Mouse (Mus musculus): Measurements from ENCODE around the gene Otop3. TPM values are rescaled to one million over a fixed set of nuclear protein-coding genes. Genes with fewer than 3 reads are reported as not detected.

Gene Otop3
- polyA plus RNA-seq, 1 experiment from 2014 or later: 0.37 TPM

- Histone ChIP-seq H3K36me3 (no peaks in the 10 kb centered on the region), H3K27me3 (ENCODE audit: low read depth, poor library complexity, severe bottlenecking) (peaks cover 45% of the 10 kb centered on the region), H3K9me3 (replicated peaks) (peaks cover 5% of the 10 kb centered on the region; the same call in 1 of the 2 replicates), H3K27ac (replicated peaks) (peak within 1 kb of the TSS; percentile 82), H3K4me1 (peaks cover 16% of the 10 kb centered on the region), H3K4me3 (peak within 1 kb of the TSS; percentile 67)
- WGBS: under 1% methylated on average over 44 of the region's 44 CpGs
- DNase-seq (ENCODE audit: low spot score): peak; percentile 63
These were observed 37.2 kb upstream of the Otop3 start, which contains the start of gene Fads6 for GRCm38 (mm10) chr11:115297214-115297826. Gene Fads6, minus strand, starts transcription at chr11:115297663.

GRCm38 (mm10) chr11:115298160-115298559 is 36.4 kb upstream of the Otop3 start:
- Histone ChIP-seq H3K9me3 (replicated peaks) (peaks cover 5% of the 10 kb centered on the region; the same call in 1 of the 2 replicates), H3K36me3 (no peaks in the 10 kb centered on the region), H3K4me1 (peaks cover 16% of the 10 kb centered on the region), H3K27ac (replicated peaks) (no peak overlapping the region), H3K27me3 (ENCODE audit: low read depth, poor library complexity, severe bottlenecking) (peaks cover 45% of the 10 kb centered on the region), H3K4me3 (no peak overlapping the region)
- WGBS: 71% methylated on average over 8 of the region's 8 CpGs
- DNase-seq (ENCODE audit: low spot score): no peak

DNA sequence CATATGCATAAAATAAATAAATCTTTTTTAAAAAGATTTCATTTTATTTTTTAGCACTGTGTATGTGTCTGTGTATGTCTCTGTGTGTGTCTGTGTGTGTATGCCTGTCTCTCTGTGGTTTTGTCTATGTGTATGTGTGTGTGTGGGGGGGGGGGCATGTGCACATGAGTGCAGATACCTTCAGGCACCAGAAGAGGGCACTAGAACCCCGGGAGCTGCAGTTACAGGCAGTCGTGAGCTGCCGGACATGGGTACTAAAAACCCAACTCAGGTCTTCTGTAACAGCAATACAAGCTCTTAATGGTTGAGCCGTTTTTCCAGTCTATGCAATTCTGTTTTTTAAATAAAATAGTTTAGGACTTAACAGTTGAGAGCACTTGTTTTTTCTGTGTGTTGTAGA is 33.8 kb upstream of the Otop3 start:
- H3K4me3 ChIP-seq: no peak overlapping the region
- H3K9me3 ChIP-seq (replicated peaks): peaks cover 5% of the 10 kb centered on the region; the same call in 1 of the 2 replicates
- H3K36me3 ChIP-seq: no peaks in the 10 kb centered on the region
- WGBS: 82% methylated on average over 4 of the region's 4 CpGs
- H3K27ac ChIP-seq (replicated peaks): no peak overlapping the region
- DNase-seq (ENCODE audit: low spot score): no peak
- peaks cover 16% of the 10 kb centered on the region for H3K4me1 ChIP-seq
- H3K27me3 ChIP-seq (ENCODE audit: low read depth, poor library complexity, severe bottlenecking): peaks cover 43% of the 10 kb centered on the region

DNA sequence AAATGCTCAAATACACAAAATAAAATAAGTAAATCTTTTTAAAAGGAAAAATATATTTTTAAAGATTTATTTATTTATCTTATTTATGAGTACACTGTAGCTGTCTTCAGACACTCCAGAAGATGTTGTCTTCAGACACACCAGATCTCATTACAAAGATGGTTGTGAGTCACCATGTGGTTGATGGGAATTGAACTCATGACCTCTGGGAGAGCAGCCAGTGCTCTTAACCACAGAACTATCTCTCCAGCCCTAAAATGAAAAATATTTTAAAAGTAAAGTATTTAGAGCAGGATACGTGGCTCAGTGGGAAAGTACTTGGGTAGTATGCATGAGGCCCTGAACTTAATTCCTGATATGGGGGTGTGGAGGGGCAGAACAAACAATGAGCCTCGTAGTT is 33.2 kb upstream of the Otop3 start:
- Histone ChIP-seq H3K9me3 (replicated peaks) (peaks cover 5% of the 10 kb centered on the region; the same call in 1 of the 2 replicates), H3K27me3 (ENCODE audit: low read depth, poor library complexity, severe bottlenecking) (peaks cover 43% of the 10 kb centered on the region), H3K27ac (replicated peaks) (no peak overlapping the region), H3K4me3 (no peak overlapping the region), H3K4me1 (peaks cover 16% of the 10 kb centered on the region), H3K36me3 (no peaks in the 10 kb centered on the region)
- no peak for DNase-seq (ENCODE audit: low spot score)
- 91% methylated on average over 2 of the region's 2 CpGs for WGBS

- H3K4me3 ChIP-seq: no peak overlapping the region
- H3K4me1 ChIP-seq: peaks cover 9% of the 10 kb centered on the region
- peaks cover 38% of the 10 kb centered on the region for H3K27me3 ChIP-seq (ENCODE audit: low read depth, poor library complexity, severe bottlenecking)
- WGBS: 83% methylated on average over 8 of the region's 8 CpGs
- H3K36me3 ChIP-seq: no peaks in the 10 kb centered on the region
- H3K27ac ChIP-seq (replicated peaks): no peak overlapping the region
- DNase-seq (ENCODE audit: low spot score): no peak
- H3K9me3 ChIP-seq (replicated peaks): peaks cover 5% of the 10 kb centered on the region; the same call in 1 of the 2 replicates
These were observed 31.4 kb upstream of the Otop3 start for GRCm38 (mm10) chr11:115303167-115303566.

- Histone ChIP-seq H3K4me1 (peaks cover 9% of the 10 kb centered on the region), H3K27ac (replicated peaks) (peak within 1 kb of the TSS; percentile 23; the same call in 1 of the 2 replicates), H3K9me3 (replicated peaks) (no peaks in the 10 kb centered on the region), H3K27me3 (ENCODE audit: low read depth, poor library complexity, severe bottlenecking) (peaks cover 24% of the 10 kb centered on the region), H3K36me3 (no peaks in the 10 kb centered on the region), H3K4me3 (no peak within 1 kb of the TSS)
- DNase-seq (ENCODE audit: low spot score): no peak
- 20% methylated on average over 8 of the region's 8 CpGs for WGBS
These were observed 27.7 kb upstream of the Otop3 start, which contains the start of gene Otop2 for GRCm38 (mm10) chr11:115306863-115307262. Gene Otop2, plus strand, starts transcription at chr11:115307163.

GRCm38 (mm10) chr11:115308781-115309180 is 25.8 kb upstream of the Otop3 start:
- Histone ChIP-seq H3K36me3 (no peaks in the 10 kb centered on the region), H3K4me1 (peaks cover 9% of the 10 kb centered on the region), H3K27ac (replicated peaks) (no peak overlapping the region), H3K27me3 (ENCODE audit: low read depth, poor library complexity, severe bottlenecking) (peaks cover 43% of the 10 kb centered on the region), H3K9me3 (replicated peaks) (no peaks in the 10 kb centered on the region), H3K4me3 (no peak overlapping the region)
- DNase-seq (ENCODE audit: low spot score): no peak
- WGBS: 58% methylated on average over 1 of the region's 1 CpGs

DNA sequence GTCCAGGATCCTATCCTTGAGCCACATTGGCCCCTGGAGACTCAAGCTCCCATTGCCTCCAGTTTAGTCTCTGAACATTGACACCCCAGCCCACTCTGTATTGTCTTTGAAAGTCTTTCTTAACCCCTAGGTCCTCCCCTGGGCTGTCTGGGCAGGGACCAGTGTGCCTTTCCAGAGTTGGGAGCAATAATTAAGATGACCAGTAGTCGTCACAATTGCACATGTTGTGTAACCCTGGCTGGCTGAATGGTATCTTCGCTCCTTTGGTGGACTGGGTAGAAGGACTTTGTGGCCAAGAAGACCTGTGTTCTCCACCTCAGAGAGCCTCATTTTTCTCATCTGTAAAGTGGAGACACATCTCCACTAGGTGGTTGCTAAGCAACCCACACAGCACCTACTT is 20.3 kb upstream of the Otop3 start:
- no peaks in the 10 kb centered on the region for H3K36me3 ChIP-seq
- H3K4me3 ChIP-seq: no peak overlapping the region
- no peak overlapping the region for H3K27ac ChIP-seq (replicated peaks)
- WGBS: 50% methylated on average over 2 of the region's 2 CpGs
- H3K4me1 ChIP-seq: peaks cover 15% of the 10 kb centered on the region
- DNase-seq (ENCODE audit: low spot score): no peak
- no peaks in the 10 kb centered on the region for H3K9me3 ChIP-seq (replicated peaks)
- H3K27me3 ChIP-seq (ENCODE audit: low read depth, poor library complexity, severe bottlenecking): peaks cover 78% of the 10 kb centered on the region

- Histone ChIP-seq H3K36me3 (no peaks in the 10 kb centered on the region), H3K4me3 (no peak overlapping the region), H3K9me3 (replicated peaks) (no peaks in the 10 kb centered on the region), H3K4me1 (peaks cover 38% of the 10 kb centered on the region), H3K27me3 (ENCODE audit: low read depth, poor library complexity, severe bottlenecking) (peaks cover 99% of the 10 kb centered on the region), H3K27ac (replicated peaks) (no peak overlapping the region)
- no peak for DNase-seq (ENCODE audit: low spot score)
- 52% methylated on average over 7 of the region's 7 CpGs for WGBS
These were observed 17.3 kb upstream of the Otop3 start for GRCm38 (mm10) chr11:115317204-115317603.

DNA sequence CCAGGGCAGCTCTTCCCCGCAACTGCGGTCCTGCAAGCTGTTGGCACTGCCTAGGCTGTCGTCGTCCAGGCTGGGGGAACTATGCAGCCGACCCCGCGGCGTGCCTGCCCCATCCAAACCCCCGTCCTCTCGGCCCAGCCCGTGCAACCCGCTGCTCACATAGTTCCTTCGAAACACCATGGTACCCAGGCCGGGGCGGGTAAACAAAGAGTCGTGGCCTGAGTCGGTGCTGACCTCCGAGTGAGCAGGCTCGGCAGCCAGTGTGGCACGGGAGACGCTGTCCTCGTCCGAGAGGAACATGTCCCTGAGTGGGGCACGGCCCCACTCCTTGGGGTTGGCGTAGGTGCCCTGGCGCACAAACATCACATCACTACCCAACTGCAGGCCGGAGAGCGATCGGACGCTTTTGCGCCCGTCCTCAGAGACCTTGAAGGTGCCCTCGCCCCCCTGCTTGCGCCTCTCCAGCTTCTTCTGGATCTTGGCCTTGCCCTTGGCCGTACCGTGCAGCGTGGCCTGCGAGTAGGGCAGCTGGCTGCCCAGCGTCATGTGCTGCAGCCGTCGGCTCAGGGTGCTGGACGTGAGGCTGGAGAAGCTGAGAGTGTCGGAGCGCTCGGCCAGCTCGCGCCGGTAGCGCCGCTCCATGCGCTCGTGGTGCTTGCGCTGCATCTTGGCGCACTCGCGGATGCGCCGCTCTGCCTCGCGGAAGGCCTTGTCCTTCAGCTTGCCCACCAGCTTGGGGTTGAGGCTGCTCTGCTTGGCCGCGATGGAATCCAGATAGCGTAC is 16.1 kb upstream of the Otop3 start:
- WGBS: 3% methylated on average over 62 of the region's 63 CpGs

DNA sequence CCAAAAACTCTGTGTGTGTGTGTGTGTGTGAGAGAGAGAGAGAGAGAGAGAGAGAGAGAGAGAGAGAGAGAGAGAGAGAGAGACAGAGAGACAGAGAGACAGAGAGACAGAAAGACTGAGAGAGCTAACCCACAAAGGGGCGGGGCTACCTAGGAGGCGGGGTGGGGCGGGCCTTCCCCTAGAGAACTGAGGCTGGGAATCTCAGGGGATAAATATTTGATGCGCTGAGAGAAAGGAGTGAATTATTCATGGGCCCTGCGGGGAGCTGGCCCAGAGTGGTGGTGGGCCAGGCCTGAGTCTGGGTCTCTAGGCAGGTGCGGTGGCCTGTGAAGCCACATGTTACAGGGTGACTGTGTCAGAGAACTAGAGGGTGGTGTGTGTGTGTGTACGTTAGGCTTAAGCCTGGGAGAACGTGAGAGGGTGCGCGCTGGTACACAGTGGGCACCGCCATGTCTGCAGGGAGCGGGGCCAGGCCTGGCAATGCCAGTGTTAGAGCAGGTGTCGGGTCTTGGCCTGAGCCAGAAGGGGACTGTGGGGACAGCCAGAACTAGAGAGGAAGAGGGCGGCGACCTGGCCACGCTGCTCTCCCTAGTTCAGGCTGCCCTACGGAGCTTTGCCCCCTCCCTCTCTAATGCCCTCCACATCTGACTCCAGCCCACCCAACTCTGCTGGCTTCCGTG is 14.7 kb upstream of the Otop3 start:
- no peak overlapping the region for H3K27ac ChIP-seq (replicated peaks)
- H3K36me3 ChIP-seq: no peaks in the 10 kb centered on the region
- H3K9me3 ChIP-seq (replicated peaks): no peaks in the 10 kb centered on the region
- 7% methylated on average over 18 of the region's 18 CpGs for WGBS
- no peak overlapping the region for H3K4me3 ChIP-seq
- H3K27me3 ChIP-seq (ENCODE audit: low read depth, poor library complexity, severe bottlenecking): peaks cover 100% of the 10 kb centered on the region
- H3K4me1 ChIP-seq: peaks cover 51% of the 10 kb centered on the region
- peak; percentile 46 for DNase-seq (ENCODE audit: low spot score)

More for the DNA sequence above, 16.1 kb upstream of the Otop3 start:
- Histone ChIP-seq H3K36me3 (no peaks in the 10 kb centered on the region), H3K9me3 (replicated peaks) (no peaks in the 10 kb centered on the region), H3K27ac (replicated peaks) (no peak overlapping the region), H3K27me3 (ENCODE audit: low read depth, poor library complexity, severe bottlenecking) (peaks cover 100% of the 10 kb centered on the region), H3K4me3 (peak overlapping the region; percentile 40), H3K4me1 (peaks cover 50% of the 10 kb centered on the region)
- DNase-seq (ENCODE audit: low spot score): peak; percentile 38

GRCm38 (mm10) chr11:115321906-115322693 is 12.4 kb upstream of the Otop3 start, which contains the start of gene Ush1g:
Gene Ush1g, minus strand, starts transcription at chr11:115322041.
- DNase-seq (ENCODE audit: low spot score): peak; percentile 89
- Histone ChIP-seq H3K27ac (replicated peaks) (no peak within 1 kb of the TSS), H3K27me3 (ENCODE audit: low read depth, poor library complexity, severe bottlenecking) (peaks cover 96% of the 10 kb centered on the region), H3K9me3 (replicated peaks) (no peaks in the 10 kb centered on the region), H3K4me1 (peaks cover 51% of the 10 kb centered on the region), H3K36me3 (no peaks in the 10 kb centered on the region), H3K4me3 (peak within 1 kb of the TSS; percentile 29)
- 5% methylated on average over 35 of the region's 35 CpGs for WGBS
